Mouse (Mus musculus): ENCODE results near the gene Tef. TPM values are rescaled to one million over a fixed set of nuclear protein-coding genes. Genes with fewer than 3 reads are reported as not detected.

Gene Tef
- polyA plus RNA-seq, 1 experiment from 2014 or later, result 17.7 TPM

DNA sequence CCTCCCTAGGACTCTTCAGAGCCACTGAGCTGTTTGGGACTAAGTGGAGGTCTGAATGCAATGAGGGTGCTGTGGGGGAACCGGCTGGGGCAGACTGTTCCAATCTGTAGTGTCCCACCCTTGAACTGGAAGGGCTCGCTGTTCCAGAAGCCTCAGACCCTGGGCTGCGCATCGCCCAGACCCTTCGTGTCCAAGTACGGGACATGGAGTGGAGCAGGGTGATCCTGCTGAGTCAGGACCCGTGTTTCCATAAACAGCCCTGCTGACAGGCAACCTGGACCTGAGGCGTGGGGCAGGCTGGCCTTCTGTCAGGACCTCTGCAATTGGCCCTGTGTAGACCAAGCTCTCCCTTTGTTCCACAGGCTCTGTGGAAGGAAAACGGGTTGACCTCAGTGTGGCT lies 44.5 kb downstream of the Tef start:
- no peak overlapping the region for H3K9ac ChIP-seq (ENCODE audit: low read length)
- no peaks in the 10 kb centered on the region for H3K9me3 ChIP-seq (ENCODE audit: control insufficient read depth, low read length)
- no peaks in the 10 kb centered on the region for H3K4me1 ChIP-seq (replicated peaks; ENCODE audit: control insufficient read depth, insufficient read depth, low read length)
- DNase-seq (ENCODE audit: low spot score) (no peak), ATAC-seq (replicated peaks; ENCODE audit: low FRiP score, low TSS enrichment, low read depth) (no peak)
- no peak overlapping the region for H3K4me3 ChIP-seq (ENCODE audit: low read depth, low read length)
- H3K36me3 ChIP-seq (ENCODE audit: control insufficient read depth, insufficient read depth, low read length), result peaks cover 42% of the 10 kb centered on the region
- WGBS, result 88% methylated on average over 9 of the region's 9 CpGs
- H3K4me2 ChIP-seq (ENCODE audit: low read length), result no peak overlapping the region
- H3K27ac ChIP-seq (ENCODE audit: low read depth), result no peak overlapping the region
- no peaks in the 10 kb centered on the region for H3K27me3 ChIP-seq (replicated peaks; ENCODE audit: control insufficient read depth, insufficient read depth, low read length)

DNA sequence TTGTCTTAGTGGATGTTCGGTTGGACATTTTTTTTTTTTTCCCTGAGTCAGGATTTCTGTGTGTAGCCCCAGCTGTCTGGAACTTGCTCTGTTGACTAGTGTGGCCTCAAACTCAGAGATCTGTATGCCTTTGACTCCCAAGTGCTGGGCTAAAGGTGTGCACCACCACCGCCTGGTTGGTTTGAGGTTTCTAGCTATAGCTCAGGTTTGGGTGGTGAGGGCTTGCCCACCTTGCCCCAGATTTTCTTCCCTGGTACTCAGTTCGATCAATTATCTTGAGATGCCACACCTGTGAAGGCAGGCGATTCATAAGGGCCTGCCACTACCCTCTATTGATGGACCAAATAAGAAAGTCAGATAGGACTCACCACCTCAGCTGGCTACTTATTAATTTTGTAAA lies 44.9 kb downstream of the Tef start:
- Histone ChIP-seq H3K9ac (ENCODE audit: low read length) (no peak overlapping the region), H3K4me3 (ENCODE audit: low read depth, low read length) (no peak overlapping the region), H3K27ac (ENCODE audit: low read depth) (no peak overlapping the region), H3K4me2 (ENCODE audit: low read length) (no peak overlapping the region), H3K4me1 (replicated peaks; ENCODE audit: control insufficient read depth, insufficient read depth, low read length) (no peaks in the 10 kb centered on the region), H3K27me3 (replicated peaks; ENCODE audit: control insufficient read depth, insufficient read depth, low read length) (no peaks in the 10 kb centered on the region), H3K36me3 (ENCODE audit: control insufficient read depth, insufficient read depth, low read length) (peaks cover 46% of the 10 kb centered on the region), H3K9me3 (ENCODE audit: control insufficient read depth, low read length) (no peaks in the 10 kb centered on the region)
- ATAC-seq (replicated peaks; ENCODE audit: low FRiP score, low TSS enrichment, low read depth), result no peak
- no peak for DNase-seq (ENCODE audit: low spot score)
- 84% methylated on average over 4 of the region's 4 CpGs for WGBS

DNA sequence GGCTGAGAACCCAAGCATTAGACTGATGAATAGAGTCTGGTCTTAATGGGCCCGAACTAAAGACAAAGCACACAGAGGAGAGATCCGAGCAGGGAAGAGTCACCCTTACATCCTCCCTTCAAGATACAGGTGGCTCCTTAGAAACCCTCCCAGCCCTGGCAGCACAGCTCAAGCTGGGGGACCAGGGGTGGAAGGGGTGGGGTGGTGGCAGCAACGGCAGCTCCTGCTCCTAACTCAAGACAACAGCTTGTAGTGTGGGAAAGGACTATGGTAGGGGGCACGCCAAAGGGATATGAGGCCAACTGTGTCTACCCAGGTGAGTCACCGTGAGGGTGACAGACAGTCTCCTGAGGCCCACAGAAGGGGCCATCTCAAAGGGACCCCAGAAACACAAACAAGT lies 45.6 kb downstream of the Tef start:
- WGBS, result 90% methylated on average over 5 of the region's 5 CpGs
- DNase-seq (ENCODE audit: low spot score), result no peak
- H3K9ac ChIP-seq (ENCODE audit: low read length), result no peak overlapping the region
- H3K4me3 ChIP-seq (ENCODE audit: low read depth, low read length), result no peak overlapping the region
- no peak for ATAC-seq (replicated peaks; ENCODE audit: low FRiP score, low TSS enrichment, low read depth)
- H3K36me3 ChIP-seq (ENCODE audit: control insufficient read depth, insufficient read depth, low read length), result peaks cover 48% of the 10 kb centered on the region
- H3K4me2 ChIP-seq (ENCODE audit: low read length), result no peak overlapping the region
- H3K27ac ChIP-seq (ENCODE audit: low read depth), result no peak overlapping the region
- H3K9me3 ChIP-seq (ENCODE audit: control insufficient read depth, low read length), result no peaks in the 10 kb centered on the region
- H3K4me1 ChIP-seq (replicated peaks; ENCODE audit: control insufficient read depth, insufficient read depth, low read length), result no peaks in the 10 kb centered on the region
- no peaks in the 10 kb centered on the region for H3K27me3 ChIP-seq (replicated peaks; ENCODE audit: control insufficient read depth, insufficient read depth, low read length)

- Histone ChIP-seq H3K36me3 (ENCODE audit: control insufficient read depth, insufficient read depth, low read length) (peaks cover 52% of the 10 kb centered on the region), H3K4me3 (ENCODE audit: low read depth, low read length) (no peak overlapping the region), H3K4me2 (ENCODE audit: low read length) (no peak overlapping the region), H3K27ac (ENCODE audit: low read depth) (no peak overlapping the region), H3K27me3 (replicated peaks; ENCODE audit: control insufficient read depth, insufficient read depth, low read length) (no peaks in the 10 kb centered on the region), H3K9me3 (ENCODE audit: control insufficient read depth, low read length) (no peaks in the 10 kb centered on the region), H3K4me1 (replicated peaks; ENCODE audit: control insufficient read depth, insufficient read depth, low read length) (no peaks in the 10 kb centered on the region), H3K9ac (ENCODE audit: low read length) (no peak overlapping the region)
- DNase-seq (ENCODE audit: low spot score), result peak; percentile 70
- WGBS, result 48% methylated on average over 7 of the region's 7 CpGs
- no peak for ATAC-seq (replicated peaks; ENCODE audit: low FRiP score, low TSS enrichment, low read depth)
Observed at GRCm38 (mm10) chr15:81848301-81848700, 46.1 kb downstream of the Tef start.

- Histone ChIP-seq H3K36me3 (ENCODE audit: control insufficient read depth, insufficient read depth, low read length) (peaks cover 57% of the 10 kb centered on the region), H3K4me1 (replicated peaks; ENCODE audit: control insufficient read depth, insufficient read depth, low read length) (no peaks in the 10 kb centered on the region), H3K4me2 (ENCODE audit: low read length) (no peak overlapping the region), H3K9me3 (ENCODE audit: control insufficient read depth, low read length) (no peaks in the 10 kb centered on the region), H3K27ac (ENCODE audit: low read depth) (no peak overlapping the region), H3K4me3 (ENCODE audit: low read depth, low read length) (no peak overlapping the region), H3K9ac (ENCODE audit: low read length) (no peak overlapping the region), H3K27me3 (replicated peaks; ENCODE audit: control insufficient read depth, insufficient read depth, low read length) (no peaks in the 10 kb centered on the region)
- 82% methylated on average over 9 of the region's 9 CpGs for WGBS
- no peak; the same call in 1 of the 2 replicates for ATAC-seq (replicated peaks; ENCODE audit: low FRiP score, low TSS enrichment, low read depth)
- no peak for DNase-seq (ENCODE audit: low spot score)
Observed at GRCm38 (mm10) chr15:81849104-81849503, 46.9 kb downstream of the Tef start.

DNA sequence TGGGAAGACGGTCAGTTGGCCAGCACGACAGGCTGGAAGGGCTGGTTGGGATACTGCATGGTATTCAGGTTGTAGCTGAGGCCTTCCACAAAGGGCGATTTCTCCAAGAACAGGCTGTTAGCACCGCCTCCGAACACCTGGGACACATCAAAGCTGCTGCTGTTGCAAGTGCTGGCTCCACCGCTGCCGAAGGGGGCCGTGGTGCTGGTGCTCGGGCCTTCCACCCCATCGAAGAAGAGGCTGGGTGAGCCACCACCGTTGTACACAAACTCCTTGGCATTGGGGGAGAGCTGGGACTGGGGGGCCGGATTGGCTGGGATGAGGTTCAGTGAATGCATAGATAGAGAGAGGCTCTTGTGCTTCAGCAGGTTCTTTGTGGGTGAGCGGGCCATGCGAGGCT lies 48.5 kb downstream of the Tef start:
- H3K9me3 ChIP-seq (ENCODE audit: control insufficient read depth, low read length), result no peaks in the 10 kb centered on the region
- no peak overlapping the region for H3K9ac ChIP-seq (ENCODE audit: low read length)
- 79% methylated on average over 14 of the region's 14 CpGs for WGBS
- no peak for DNase-seq (ENCODE audit: low spot score)
- no peaks in the 10 kb centered on the region for H3K27me3 ChIP-seq (replicated peaks; ENCODE audit: control insufficient read depth, insufficient read depth, low read length)
- H3K27ac ChIP-seq (ENCODE audit: low read depth), result no peak overlapping the region
- H3K4me1 ChIP-seq (replicated peaks; ENCODE audit: control insufficient read depth, insufficient read depth, low read length), result no peaks in the 10 kb centered on the region
- H3K4me2 ChIP-seq (ENCODE audit: low read length), result no peak overlapping the region
- no peak for ATAC-seq (replicated peaks; ENCODE audit: low FRiP score, low TSS enrichment, low read depth)
- H3K36me3 ChIP-seq (ENCODE audit: control insufficient read depth, insufficient read depth, low read length), result peaks cover 59% of the 10 kb centered on the region
- no peak overlapping the region for H3K4me3 ChIP-seq (ENCODE audit: low read depth, low read length)

DNA sequence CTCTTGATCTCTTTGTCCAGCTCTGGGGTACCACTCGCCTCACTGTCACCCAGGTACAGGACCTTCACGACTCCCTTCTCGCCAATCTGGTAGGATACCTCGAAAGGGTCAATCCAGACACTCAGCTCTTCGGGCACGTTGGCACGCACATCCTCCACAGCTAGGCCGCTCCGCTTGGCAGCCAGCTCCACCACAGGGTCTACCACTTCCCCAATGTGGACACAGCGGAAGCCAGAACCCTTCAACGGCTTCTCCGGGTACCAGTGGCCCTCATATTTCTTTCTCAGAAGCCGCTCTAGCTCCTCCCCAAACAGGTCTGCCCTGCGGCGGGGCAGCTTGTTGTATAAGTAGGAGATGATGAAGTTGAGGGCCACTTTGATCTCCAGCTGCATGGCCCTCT lies 49.2 kb downstream of the Tef start:
- H3K4me2 ChIP-seq (ENCODE audit: low read length), result no peak overlapping the region
- WGBS, result 96% methylated on average over 15 of the region's 15 CpGs
- H3K27me3 ChIP-seq (replicated peaks; ENCODE audit: control insufficient read depth, insufficient read depth, low read length), result no peaks in the 10 kb centered on the region
- no peak overlapping the region for H3K27ac ChIP-seq (ENCODE audit: low read depth)
- no peak for ATAC-seq (replicated peaks; ENCODE audit: low FRiP score, low TSS enrichment, low read depth)
- DNase-seq (ENCODE audit: low spot score), result no peak
- H3K4me1 ChIP-seq (replicated peaks; ENCODE audit: control insufficient read depth, insufficient read depth, low read length), result no peaks in the 10 kb centered on the region
- H3K9me3 ChIP-seq (ENCODE audit: control insufficient read depth, low read length), result no peaks in the 10 kb centered on the region
- no peak overlapping the region for H3K4me3 ChIP-seq (ENCODE audit: low read depth, low read length)
- H3K9ac ChIP-seq (ENCODE audit: low read length), result no peak overlapping the region
- H3K36me3 ChIP-seq (ENCODE audit: control insufficient read depth, insufficient read depth, low read length), result peaks cover 59% of the 10 kb centered on the region

DNA sequence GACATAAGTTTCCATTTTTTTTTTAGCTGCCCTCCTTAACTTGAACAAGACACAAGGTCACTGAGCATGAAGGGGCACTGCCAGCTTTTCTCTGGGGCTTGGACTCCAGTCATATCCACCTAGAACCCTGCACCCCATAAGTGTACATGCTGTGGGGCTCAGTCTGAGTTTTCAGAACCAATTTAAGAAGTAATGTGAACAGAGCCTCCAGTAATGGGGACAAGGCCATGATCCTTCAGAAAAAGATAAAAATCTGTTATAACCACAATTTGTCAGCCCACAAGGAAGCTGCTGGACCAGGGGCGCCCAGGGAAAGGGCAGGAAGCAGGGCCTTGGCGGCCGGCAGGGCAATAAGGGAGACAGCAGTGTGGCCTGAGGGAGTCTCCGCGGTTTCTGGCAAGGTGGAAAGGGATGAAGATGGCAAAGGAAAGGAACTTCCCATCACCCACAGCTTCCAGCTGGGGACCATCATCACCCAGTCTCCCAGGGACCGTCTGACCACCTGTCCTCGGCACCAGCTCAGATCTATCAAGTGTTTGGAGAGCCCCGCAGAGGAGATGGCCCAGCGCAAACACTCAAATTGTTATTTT lies 50.3 kb downstream of the Tef start:
- Histone ChIP-seq H3K4me1 (replicated peaks; ENCODE audit: control insufficient read depth, insufficient read depth, low read length) (no peaks in the 10 kb centered on the region), H3K36me3 (ENCODE audit: control insufficient read depth, insufficient read depth, low read length) (peaks cover 54% of the 10 kb centered on the region), H3K4me2 (ENCODE audit: low read length) (no peak overlapping the region), H3K27ac (ENCODE audit: low read depth) (no peak overlapping the region), H3K27me3 (replicated peaks; ENCODE audit: control insufficient read depth, insufficient read depth, low read length) (no peaks in the 10 kb centered on the region), H3K9ac (ENCODE audit: low read length) (no peak overlapping the region), H3K4me3 (ENCODE audit: low read depth, low read length) (no peak overlapping the region), H3K9me3 (ENCODE audit: control insufficient read depth, low read length) (no peaks in the 10 kb centered on the region)
- ATAC-seq (replicated peaks; ENCODE audit: low FRiP score, low TSS enrichment, low read depth) (no peak), DNase-seq (ENCODE audit: low spot score) (no peak)
- 78% methylated on average over 9 of the region's 9 CpGs for WGBS

DNA sequence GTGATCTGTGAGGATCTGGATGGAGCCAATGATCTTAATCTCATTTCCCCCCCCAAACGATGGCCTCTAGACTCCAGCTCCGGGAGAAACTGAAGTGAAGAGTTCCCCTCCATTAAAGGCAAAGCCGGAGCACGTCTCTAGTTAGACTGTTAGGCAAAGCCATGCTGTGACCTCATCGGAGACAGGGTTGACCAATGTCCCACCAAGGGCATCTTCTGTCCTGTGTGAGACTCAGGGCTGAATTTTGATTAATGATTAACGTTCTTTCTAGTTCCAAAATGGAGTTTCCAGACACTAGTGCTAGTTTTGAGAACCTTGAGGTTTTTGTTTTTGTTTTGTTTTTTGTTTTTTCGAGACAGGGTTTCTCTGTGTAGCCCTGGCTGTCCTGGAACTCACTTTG lies 50.9 kb downstream of the Tef start:
- Histone ChIP-seq H3K4me3 (ENCODE audit: low read depth, low read length) (no peak overlapping the region), H3K27me3 (replicated peaks; ENCODE audit: control insufficient read depth, insufficient read depth, low read length) (no peaks in the 10 kb centered on the region), H3K9me3 (ENCODE audit: control insufficient read depth, low read length) (no peaks in the 10 kb centered on the region), H3K9ac (ENCODE audit: low read length) (no peak overlapping the region), H3K4me2 (ENCODE audit: low read length) (no peak overlapping the region), H3K27ac (ENCODE audit: low read depth) (no peak overlapping the region), H3K36me3 (ENCODE audit: control insufficient read depth, insufficient read depth, low read length) (peaks cover 48% of the 10 kb centered on the region), H3K4me1 (replicated peaks; ENCODE audit: control insufficient read depth, insufficient read depth, low read length) (no peaks in the 10 kb centered on the region)
- WGBS, result 85% methylated on average over 7 of the region's 7 CpGs
- DNase-seq (ENCODE audit: low spot score) (no peak), ATAC-seq (replicated peaks; ENCODE audit: low FRiP score, low TSS enrichment, low read depth) (no peak)

Measured in intestine, embryonic 14.5 days (tissue).